ENCODE assay signal across 9 mouse cellular contexts in the genomic region with DNA sequence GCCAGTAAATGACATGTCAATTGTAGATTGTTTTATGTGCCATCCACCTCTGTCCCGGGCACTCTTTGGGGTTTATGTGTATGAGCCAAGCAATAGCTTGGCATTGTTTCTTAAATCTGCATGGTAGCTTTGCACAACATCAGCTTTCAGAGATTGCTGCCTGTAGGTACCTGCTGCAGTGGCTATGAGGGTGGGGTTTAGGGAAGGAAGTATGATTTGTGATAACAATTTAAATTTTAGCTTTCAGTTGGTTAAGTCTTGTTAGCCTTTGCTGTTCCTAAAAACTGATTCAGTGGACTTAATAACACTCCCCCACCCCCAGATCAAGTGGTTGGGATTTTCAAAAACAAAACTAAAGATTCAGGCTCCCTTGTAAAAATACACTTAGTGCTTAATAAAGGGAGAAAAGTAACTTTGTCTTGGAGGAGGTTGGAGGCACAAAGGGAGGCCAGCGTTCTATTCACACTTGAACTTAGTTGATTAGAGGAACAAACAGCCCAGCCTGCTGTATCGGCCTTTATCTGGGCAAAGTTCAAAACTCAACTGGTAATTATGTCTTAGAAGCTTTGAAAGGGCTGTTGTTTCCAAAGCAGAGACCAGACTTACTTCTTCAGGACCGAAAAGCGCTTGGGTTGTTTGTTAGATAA.
DNase-seq lines count a peak whose midpoint lies in the region; ATAC-seq and TF ChIP-seq lines count a peak whose summit lies in the region.
"Had no signal": no experiment of that assay in that cellular context is flagged by ENCODE, and none has a peak within 500 bp of the region (broad histone marks: within the 10 kb centered on the region; RNA-seq: fewer than 3 reads in every experiment).

No protein-coding gene starts in this region.

- no peak for ATAC-seq in forebrain, embryonic 13.5 days
- ATAC-seq in limb, embryonic 11.5 days (ENCODE audit: insufficient number of reproducible peaks, low FRiP score, low TSS enrichment, low read depth): no peak
- ATAC-seq: Patski had no signal

- 37% methylated on average over 5 of the region's 5 CpGs for WGBS in liver, adult 2 months
- WGBS in forebrain, embryonic 13.5 days: 4% methylated on average over 5 of the region's 5 CpGs
- 68% methylated on average over 5 of the region's 5 CpGs for WGBS in limb, embryonic 11.5 days

- TF ChIP-seq POLR2A in liver, adult 2 months (IDR thresholded peaks at IDR 0.05; ENCODE audit: extremely low read depth, insufficient read depth, low read length): no peak

- H3K4me2 ChIP-seq in forebrain, embryonic 13.5 days: peak overlapping the region; percentile 44
- no peak overlapping the region for H3K4me2 ChIP-seq in limb, embryonic 11.5 days (ENCODE audit: low read depth, severe bottlenecking)

- H3K4me3 ChIP-seq in liver, adult 2 months (ENCODE audit: insufficient read depth, low read depth, low read length): no peak overlapping the region
- H3K4me3 ChIP-seq in forebrain, embryonic 13.5 days: no peak overlapping the region
- H3K4me3 ChIP-seq in limb, embryonic 11.5 days (ENCODE audit: low read depth, low read length): no peak overlapping the region

- H3K4me1 ChIP-seq in liver, adult 2 months (ENCODE audit: control insufficient read depth, insufficient read depth, low read length): peaks cover 27% of the 10 kb centered on the region
- peaks cover 44% of the 10 kb centered on the region for H3K4me1 ChIP-seq in forebrain, embryonic 13.5 days
- H3K4me1 ChIP-seq in limb, embryonic 11.5 days (ENCODE audit: control insufficient read depth, insufficient read depth, low read length): peaks cover 67% of the 10 kb centered on the region

- no peaks in the 10 kb centered on the region for H3K36me3 ChIP-seq in liver, adult 2 months (ENCODE audit: control insufficient read depth, insufficient read depth, low read length)
- peaks cover 4% of the 10 kb centered on the region; the same call in 1 of the 2 replicates for H3K36me3 ChIP-seq in forebrain, embryonic 13.5 days (ENCODE audit: poor library complexity, severe bottlenecking)
- H3K36me3 ChIP-seq in limb, embryonic 11.5 days (ENCODE audit: control insufficient read depth, insufficient read depth, low read length): no peaks in the 10 kb centered on the region

- no peaks in the 10 kb centered on the region for H3K9me3 ChIP-seq in forebrain, embryonic 13.5 days (replicated peaks)
- no peaks in the 10 kb centered on the region for H3K9me3 ChIP-seq in limb, embryonic 11.5 days (ENCODE audit: control insufficient read depth, low read length)

- peak; percentile 31 for DNase-seq in liver, adult 2 months (ENCODE audit: extremely low read depth, low read depth, low spot score)
- no peak for DNase-seq in liver
- no peak for DNase-seq in limb, embryonic 11.5 days (ENCODE audit: low spot score)
- peak; percentile 34 for DNase-seq in retina, embryonic 14.5 days (ENCODE audit: low spot score)
- no peak for DNase-seq in layer of hippocampus, postnatal 14 days (ENCODE audit: low spot score in 2 of 2)
- DNase-seq in T-cell, adult 2 months (ENCODE audit: low spot score): no peak
- no peak for DNase-seq in ovary, adult 18-20 months (ENCODE audit: low spot score)

- no peak overlapping the region for H3K9ac ChIP-seq in liver, adult 2 months (ENCODE audit: low read depth, low read length)
- no peak overlapping the region for H3K9ac ChIP-seq in forebrain, embryonic 13.5 days
- H3K9ac ChIP-seq in limb, embryonic 11.5 days (ENCODE audit: low read length): no peak overlapping the region

- no peaks in the 10 kb centered on the region for H3K27me3 ChIP-seq in liver, adult 2 months (ENCODE audit: control insufficient read depth, insufficient read depth, low read length)
- no peaks in the 10 kb centered on the region for H3K27me3 ChIP-seq in forebrain, embryonic 13.5 days
- no peaks in the 10 kb centered on the region for H3K27me3 ChIP-seq in limb, embryonic 11.5 days (ENCODE audit: control insufficient read depth, insufficient read depth, low read length)
- H3K27me3 ChIP-seq: Patski had no signal

- no peak for TF ChIP-seq CTCF in liver, adult 2 months (IDR thresholded peaks at IDR 0.05; ENCODE audit: low read depth, low read length)

- 0 out of 2 replicates have a peak overlapping the region, but pooled peaks have one; percentile 40 for H3K27ac ChIP-seq in liver, adult 2 months (replicated peaks; ENCODE audit: insufficient read depth, low read depth, low read length)
- peak overlapping the region; percentile 44; the same call in 1 of the 2 replicates for H3K27ac ChIP-seq in forebrain, embryonic 13.5 days
- peak overlapping the region; percentile 42 for H3K27ac ChIP-seq in limb, embryonic 11.5 days (replicated peaks; ENCODE audit: low read depth, low read length)

- peaks cover 22% of the 10 kb centered on the region for H3K79me2 ChIP-seq in liver, adult 2 months (ENCODE audit: control insufficient read depth, insufficient read depth, low read length)

Comparison
In these comparisons a context has a peak if more than half of its experiments do, and no peak if none do; other contexts are left out.
1. DNase-seq: peak in liver, adult 2 months (single experiment) and retina, embryonic 14.5 days (single experiment); none in liver (single experiment), limb, embryonic 11.5 days (single experiment), layer of hippocampus, postnatal 14 days (0 of 2), T-cell, adult 2 months (single experiment) and ovary, adult 18-20 months (single experiment).
2. Peak in every context shown above with its lines, with median percentiles within 50 percentile points of each other: H3K27ac ChIP-seq.